Mouse (Mus musculus) testis, postnatal 14 days (tissue): ENCODE data around the gene Bcat2.

ENCODE experiments used
- DNase-seq: peaks from one replicate; pipeline ENCODE4 v3.0.0; 2021; ENCODE audit warnings: low spot score

Gene Bcat2

GRCm38 (mm10) chr7:45587631-45588592 lies 18.0 kb downstream of the Bcat2 start:
- no peak for DNase-seq

DNA sequence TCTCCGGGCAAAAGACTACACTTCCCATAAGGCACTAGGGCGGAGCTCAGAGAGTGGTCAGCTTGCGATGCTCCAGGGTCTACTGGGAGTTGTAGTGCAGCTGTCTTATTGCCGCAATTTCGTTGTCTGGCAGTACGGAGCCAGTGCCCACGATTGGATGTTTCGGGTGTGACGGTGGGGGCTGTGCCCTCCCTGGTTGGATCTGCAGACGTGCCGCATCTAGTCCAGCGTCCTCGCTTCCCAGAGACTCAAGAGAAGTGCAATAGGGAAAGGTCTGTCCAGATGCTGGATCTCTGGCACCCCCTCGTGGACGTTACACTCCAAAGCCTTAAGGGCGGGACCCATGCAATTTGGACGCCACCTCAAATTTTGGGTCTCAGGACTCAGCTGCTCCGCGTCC lies 19.2 kb downstream of the Bcat2 start:
- peak; percentile 88 for DNase-seq

DNA sequence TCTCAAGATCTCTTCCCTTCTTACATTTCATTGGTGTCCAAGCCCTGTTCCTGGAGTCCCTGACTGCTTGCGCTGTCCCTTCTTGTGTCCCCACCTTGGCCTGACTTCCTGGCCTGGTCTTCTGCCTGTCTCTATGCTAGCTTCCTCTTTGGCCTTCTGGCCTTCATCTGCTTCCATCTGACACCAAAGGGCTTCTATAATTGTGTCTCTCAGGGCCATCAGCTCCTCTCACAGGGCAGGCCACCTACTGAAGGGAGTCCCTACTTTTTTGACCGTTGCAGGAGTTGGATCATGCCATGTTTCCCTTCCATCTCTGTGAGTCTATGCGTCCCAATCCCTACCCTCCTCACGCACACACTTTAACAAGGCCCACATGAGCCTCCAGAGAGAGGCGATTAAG lies 19.9 kb downstream of the Bcat2 start:
- DNase-seq, result no peak

- no peak for DNase-seq
Observed at GRCm38 (mm10) chr7:45590874-45591273, 20.9 kb downstream of the Bcat2 start.

DNA sequence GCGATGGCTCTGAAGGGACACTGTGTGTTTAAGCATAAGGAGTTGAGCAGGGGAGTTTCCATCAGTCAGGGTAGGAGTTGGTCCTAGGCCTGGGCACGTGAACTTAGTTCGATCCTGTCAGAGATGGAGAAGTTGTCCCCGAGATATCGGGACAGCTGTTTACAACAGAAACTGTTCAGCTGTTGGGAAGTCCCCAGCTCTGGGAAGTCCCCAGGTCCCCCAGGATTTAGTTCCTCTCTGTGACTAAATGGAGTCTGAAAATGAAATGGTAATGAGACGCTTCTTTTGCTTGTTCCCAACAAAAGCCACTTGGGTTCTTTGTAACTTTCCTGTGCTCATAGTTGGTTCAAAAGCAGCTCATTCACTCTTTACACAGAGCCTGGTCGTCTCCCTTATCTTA lies 21.9 kb downstream of the Bcat2 start:
- no peak for DNase-seq

DNA sequence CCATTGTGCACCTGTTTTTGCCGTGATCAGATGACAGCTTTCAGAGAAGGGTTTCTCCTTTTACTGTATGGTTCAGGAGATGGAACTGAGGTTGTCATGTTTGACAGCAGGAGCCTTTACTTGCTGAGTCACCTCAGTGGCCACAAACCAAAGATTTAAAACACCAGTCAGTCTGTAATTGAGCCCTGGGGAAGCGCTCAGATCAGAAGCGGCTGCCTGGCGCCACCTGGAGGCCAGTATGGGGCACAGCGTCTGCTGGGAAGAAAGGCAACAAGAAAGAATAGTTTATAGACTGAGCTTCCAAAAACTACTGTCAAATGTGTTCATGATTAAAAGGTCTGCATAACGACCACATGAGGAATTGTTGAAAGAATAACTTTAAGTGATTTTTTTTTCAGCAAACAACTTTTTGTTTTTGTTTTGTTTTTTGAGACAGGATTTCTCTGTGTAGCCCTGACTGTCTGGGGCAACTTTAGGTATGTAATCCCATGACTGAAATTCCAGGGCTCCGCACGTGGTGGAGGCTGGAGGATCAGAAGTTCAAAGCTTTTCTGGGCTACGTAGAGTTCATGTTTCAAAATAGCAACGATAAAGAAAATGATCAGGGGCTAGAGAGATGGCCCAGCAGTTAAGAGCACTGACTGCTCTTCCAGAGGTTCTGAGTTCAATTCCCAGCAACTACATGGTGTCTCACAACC lies 23.3 kb downstream of the Bcat2 start:
- DNase-seq, result peak; percentile 54

GRCm38 (mm10) chr7:45595176-45595575 lies 25.2 kb downstream of the Bcat2 start:
- no peak for DNase-seq

GRCm38 (mm10) chr7:45596107-45596506 lies 26.2 kb downstream of the Bcat2 start:
- DNase-seq, result no peak

DNA sequence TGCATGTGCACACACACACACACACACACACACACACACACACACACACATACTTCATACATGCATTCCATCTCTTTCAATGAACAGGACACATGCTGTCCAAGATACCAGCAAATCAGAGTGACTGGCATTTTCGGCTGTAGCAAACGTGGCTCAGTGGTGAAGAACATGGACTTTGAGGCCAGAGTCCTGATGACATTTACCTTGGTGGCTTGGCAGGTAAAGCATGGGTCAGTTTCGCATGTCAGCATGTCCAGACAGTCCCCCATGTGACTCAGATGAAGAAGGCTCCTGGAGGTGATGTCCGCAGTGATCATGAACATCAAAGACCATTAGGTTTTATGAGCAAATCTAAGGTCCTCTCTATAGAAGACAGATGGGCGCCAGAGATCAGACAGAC lies 27.1 kb downstream of the Bcat2 start:
- DNase-seq, result no peak

GRCm38 (mm10) chr7:45597527-45597926 lies 27.6 kb downstream of the Bcat2 start:
- no peak for DNase-seq

DNA sequence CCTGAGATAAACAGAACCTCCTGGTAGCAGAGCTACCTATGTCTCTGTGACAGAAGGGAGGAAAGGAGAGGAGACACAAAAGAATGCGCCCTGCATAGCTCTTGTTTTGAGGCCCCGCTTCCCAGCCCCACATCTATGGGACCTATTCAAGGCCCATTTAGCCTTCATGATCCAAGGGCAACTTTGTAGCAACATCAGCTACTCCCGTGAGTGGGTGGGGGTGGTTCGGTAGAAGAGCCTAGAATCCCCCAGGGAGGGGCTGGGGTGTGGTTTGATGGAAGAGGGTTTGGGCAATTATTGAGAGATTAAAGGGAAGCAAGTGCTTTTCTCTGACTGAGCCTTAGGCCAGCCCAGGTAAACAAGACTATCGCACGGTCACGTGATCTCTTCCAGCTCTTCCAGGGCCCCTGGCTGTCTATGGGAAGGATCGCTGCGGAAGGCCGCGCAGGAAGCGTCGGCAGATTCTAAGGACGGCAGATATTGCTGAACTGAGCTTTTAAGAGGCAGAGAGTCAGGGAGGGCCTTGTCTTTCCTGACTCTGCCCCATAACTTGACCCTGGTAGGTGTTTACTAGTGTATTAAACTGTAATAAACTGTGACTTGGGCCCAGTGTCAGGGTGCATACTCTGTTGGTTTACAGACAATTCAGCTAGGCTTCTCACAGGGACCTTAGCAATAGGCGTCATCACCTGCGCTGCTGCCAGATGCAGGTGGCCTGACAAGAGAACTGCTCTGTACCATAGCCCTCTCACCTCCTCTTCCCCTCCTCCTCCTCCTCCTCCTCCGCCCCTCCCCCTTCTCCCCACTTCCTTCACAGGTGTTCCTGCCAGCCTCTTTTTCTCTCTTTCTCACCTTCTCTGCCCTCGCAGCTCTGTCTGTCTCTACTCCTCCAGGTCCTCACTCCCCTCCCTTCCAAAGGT lies 29.3 kb downstream of the Bcat2 start:
- DNase-seq, result peak; percentile 88

DNA sequence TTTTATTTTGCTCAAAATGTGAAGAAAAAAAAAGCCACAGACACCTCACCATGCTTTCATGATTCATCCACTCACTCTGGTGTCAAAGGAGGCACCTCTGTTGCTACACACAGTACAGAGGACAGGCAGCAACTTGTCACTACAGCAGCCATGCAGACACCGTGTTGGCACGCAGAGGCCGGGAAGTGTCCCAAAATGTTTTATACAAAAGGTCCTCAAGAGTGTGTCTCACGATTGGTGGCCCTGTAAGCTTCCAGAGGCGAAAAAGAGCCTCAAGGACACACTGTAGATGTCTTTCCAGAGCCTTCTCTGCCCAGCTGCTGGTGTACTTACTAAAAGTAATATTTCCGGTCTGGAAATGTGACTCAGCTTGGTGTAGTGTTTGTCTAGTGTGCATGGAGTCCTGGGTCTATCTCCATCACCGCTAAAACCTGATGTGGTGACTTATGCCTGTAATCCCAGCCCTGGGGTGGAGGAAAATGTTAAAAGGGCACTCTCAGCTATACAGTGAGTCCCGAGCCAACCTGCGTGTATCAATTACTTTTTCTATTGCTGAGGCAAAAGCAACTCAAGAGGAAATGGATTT lies 35.8 kb downstream of the Bcat2 start:
- no peak for DNase-seq

DNA sequence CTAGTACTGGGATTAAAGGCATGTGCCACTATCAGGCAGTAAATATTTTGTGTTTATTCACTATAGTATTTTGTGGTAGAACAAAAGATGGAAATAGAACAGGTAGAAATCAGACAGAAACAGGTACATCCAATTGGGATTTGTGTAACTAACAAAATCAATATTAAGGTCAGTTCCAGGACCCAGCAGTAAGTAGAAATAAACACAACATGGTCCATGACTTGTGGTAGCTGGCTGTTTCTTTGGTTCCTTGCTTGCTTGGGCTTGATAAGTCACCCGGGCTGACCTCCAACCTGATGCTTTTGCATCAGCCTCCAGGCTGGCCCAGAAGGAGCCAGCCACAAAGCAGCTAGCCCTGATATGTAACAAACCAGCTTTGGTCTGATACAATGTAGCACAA lies 39.6 kb downstream of the Bcat2 start:
- peak; percentile 80 for DNase-seq

DNA sequence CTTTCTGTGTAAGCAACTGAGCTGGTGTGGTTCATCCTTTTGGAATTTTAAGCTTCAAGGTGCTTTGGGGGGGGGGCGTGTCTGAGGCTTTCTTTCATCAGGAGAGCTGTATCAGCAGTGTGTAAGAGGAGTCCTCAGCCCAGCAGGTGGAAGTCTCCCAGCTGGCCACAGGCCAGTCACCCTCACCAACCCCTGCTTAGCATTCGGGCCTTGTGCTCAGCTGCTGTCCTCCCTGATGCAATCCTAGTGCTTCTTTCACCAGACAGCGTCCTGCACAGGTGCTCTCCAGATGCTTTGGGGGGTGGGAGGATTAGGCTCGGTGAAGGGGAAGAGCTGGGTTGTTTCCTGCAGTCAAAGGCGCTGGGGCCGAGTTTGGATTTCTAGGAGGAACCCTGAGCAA lies 46.3 kb downstream of the Bcat2 start:
- DNase-seq, result no peak

GRCm38 (mm10) chr7:45617042-45617695 lies 47.2 kb downstream of the Bcat2 start, which contains the start of gene Fut1:
Gene Fut1, plus strand, starts transcription at chr7:45617289.
- no peak for DNase-seq

GRCm38 (mm10) chr7:45618316-45618715 lies 48.4 kb downstream of the Bcat2 start:
- no peak for DNase-seq

DNA sequence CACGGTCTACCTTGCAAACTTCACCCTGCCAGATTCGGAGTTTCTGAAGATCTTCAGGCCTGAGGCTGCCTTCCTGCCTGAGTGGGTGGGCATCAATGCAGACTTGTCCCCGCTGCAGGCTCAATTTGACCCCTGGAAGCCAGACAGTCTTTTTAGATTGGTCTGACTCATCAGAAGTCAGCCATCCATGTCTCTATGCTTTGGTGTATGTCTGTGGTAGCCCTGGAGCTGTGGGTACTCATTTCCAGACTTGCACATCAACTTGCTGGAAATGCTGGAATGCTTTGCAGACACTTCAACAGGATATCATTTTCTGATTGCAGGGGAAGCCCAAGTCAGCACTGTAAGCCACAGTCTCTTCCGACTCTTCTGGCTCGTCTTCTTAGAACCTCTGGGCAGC lies 49.6 kb downstream of the Bcat2 start:
- no peak for DNase-seq

DNA sequence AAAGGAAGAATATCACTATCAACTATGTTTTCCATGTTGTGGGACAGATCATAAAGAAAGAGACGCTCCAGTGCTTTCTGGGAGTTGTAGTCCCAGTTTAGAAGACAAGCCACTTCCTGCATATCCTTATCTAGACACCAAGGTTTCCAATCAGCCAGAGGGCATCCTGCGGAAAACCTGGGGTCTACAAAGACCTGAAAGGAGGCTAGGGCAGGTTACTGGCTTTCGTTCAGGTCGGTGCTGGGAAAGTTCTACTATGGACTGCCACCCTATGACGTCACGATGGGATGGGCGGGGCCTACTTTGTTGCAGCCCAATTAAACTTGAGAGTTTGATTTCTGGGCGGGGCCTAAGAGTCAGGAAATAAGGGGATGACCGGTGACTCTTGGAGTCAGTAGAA lies 51.5 kb downstream of the Bcat2 start, which contains the start of gene Izumo1:
Izumo1 (plus strand) TSS at position 369 of the 400 bp plus-strand sequence.
- peak; percentile 74 for DNase-seq

- no peak for DNase-seq
Observed at GRCm38 (mm10) chr7:45623507-45623906, 53.6 kb downstream of the Bcat2 start.

DNA sequence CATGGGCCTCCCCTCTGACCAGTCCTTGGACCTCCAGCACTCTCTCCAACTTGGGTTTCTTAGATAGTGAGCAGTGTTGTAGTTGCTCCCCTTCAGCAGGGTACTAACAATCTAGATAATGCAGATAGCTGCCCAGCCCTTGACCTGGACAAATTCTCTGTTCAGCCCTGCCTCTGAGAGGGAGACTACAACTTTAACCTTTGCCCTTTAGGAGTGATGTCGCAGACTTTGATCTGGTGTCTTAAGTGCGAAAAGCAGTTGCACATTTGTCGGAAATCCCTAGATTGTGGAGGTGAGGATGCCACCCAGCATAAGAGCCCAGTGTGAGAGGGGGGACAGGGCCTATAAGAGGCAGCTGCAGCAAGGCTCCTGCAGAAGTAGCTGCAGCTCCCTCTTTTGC lies 54.8 kb downstream of the Bcat2 start:
- DNase-seq, result no peak

DNA sequence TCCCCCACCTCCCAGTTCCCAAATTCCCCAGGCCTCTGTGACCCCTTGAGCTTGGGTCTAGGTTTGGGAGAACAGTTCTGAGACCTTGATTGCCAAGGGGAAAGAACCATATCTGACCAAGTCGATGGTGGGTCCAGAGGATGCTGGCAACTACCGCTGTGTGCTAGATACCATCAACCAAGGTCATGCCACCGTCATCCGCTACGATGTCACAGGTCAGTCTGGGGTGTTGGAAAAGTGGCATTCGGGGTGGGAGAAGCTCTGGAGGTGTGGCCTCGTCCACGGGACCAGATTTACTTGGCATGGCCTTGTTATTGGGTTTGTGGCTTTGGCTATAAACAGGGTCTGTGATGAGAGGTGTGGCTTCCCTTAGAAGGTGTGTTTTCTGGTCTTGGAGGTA lies 55.5 kb downstream of the Bcat2 start:
- DNase-seq, result no peak
